In the genomic region with DNA sequence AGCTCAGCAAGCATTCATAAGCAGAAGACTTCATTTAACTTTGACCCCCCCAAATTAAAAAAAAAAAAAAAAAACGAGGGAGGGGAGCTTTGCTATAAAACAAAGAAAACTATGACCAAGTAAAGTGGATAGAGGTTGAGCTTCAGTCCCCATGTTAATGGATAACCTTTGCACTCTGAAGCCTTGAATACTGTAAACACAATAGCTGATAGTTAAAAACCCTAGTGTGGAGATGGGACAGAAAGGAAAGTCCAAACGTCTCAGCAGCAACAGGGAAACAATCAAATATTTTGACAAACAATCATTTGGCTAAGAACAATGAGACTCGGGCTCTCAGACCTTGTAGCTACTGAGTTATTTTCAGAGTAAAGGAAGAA, we compare ENCODE assay signal across 7 mouse cellular contexts. TPM values are rescaled to one million over a fixed set of nuclear protein-coding genes. Genes with fewer than 3 reads are reported as not detected.
DNase-seq lines count a peak whose midpoint lies in the region; ATAC-seq and TF ChIP-seq lines count a peak whose summit lies in the region.

No protein-coding gene starts in this region.

- H3K27me3 ChIP-seq in lung, postnatal 0 days (replicated peaks; ENCODE audit: insufficient read depth, low read length): no peaks in the 10 kb centered on the region
- 0 out of 2 replicates have a peak, but pooled peaks cover 4% of the 10 kb centered on the region for H3K27me3 ChIP-seq in forebrain, embryonic 12.5 days
- H3K27me3 ChIP-seq in limb, embryonic 12.5 days: no peaks in the 10 kb centered on the region
- H3K27me3 ChIP-seq in stomach, embryonic 14.5 days (ENCODE audit: control insufficient read depth, insufficient read depth, low read length): no peaks in the 10 kb centered on the region

- H3K4me2 ChIP-seq in lung, postnatal 0 days (replicated peaks; ENCODE audit: low read depth, low read length): peak overlapping the region; percentile 76
- H3K4me2 ChIP-seq in forebrain, embryonic 12.5 days: peak overlapping the region; percentile 68
- H3K4me2 ChIP-seq in limb, embryonic 12.5 days: peak overlapping the region; percentile 62
- peak overlapping the region; percentile 68 for H3K4me2 ChIP-seq in stomach, embryonic 14.5 days (replicated peaks; ENCODE audit: low read depth, low read length)

- peak overlapping the region; percentile 97 for H3K27ac ChIP-seq in lung, postnatal 0 days (ENCODE audit: low read length)
- H3K27ac ChIP-seq in forebrain, embryonic 12.5 days: peak overlapping the region; percentile 79
- peak overlapping the region; percentile 85 for H3K27ac ChIP-seq in limb, embryonic 12.5 days
- peak overlapping the region; percentile 84 for H3K27ac ChIP-seq in stomach, embryonic 14.5 days (ENCODE audit: low read length)

- peak overlapping the region; percentile 54 for H3K9ac ChIP-seq in lung, postnatal 0 days (replicated peaks; ENCODE audit: low read depth)
- peak overlapping the region; percentile 47 for H3K9ac ChIP-seq in forebrain, embryonic 12.5 days
- H3K9ac ChIP-seq in limb, embryonic 12.5 days (replicated peaks): peak overlapping the region; percentile 46
- H3K9ac ChIP-seq in stomach, embryonic 14.5 days (replicated peaks; ENCODE audit: low read depth, low read length): no peak overlapping the region

- TF ChIP-seq CTCF in lung, postnatal 0 days (IDR thresholded peaks at IDR 0.05): no peak

- ATAC-seq in lung, postnatal 0 days: no peak
- no peak for ATAC-seq in forebrain, embryonic 12.5 days (ENCODE audit: low FRiP score)
- no peak for ATAC-seq in limb, embryonic 12.5 days (ENCODE audit: insufficient number of reproducible peaks, insufficient read depth, low FRiP score, low TSS enrichment, low read depth)
- no peak for ATAC-seq in stomach, embryonic 14.5 days (ENCODE audit: insufficient number of reproducible peaks, insufficient read depth, low FRiP score, low read depth)

- peak overlapping the region; percentile 98 for H3K4me3 ChIP-seq in lung, postnatal 0 days (ENCODE audit: low read depth, low read length)
- H3K4me3 ChIP-seq in forebrain, embryonic 12.5 days (replicated peaks): peak overlapping the region; percentile 41
- peak overlapping the region; percentile 45 for H3K4me3 ChIP-seq in limb, embryonic 12.5 days (replicated peaks)
- H3K4me3 ChIP-seq in stomach, embryonic 14.5 days (ENCODE audit: low read depth, low read length): peak overlapping the region; percentile 42

- H3K9me3 ChIP-seq in lung, postnatal 0 days (ENCODE audit: low read length): no peaks in the 10 kb centered on the region
- H3K9me3 ChIP-seq in forebrain, embryonic 12.5 days: no peaks in the 10 kb centered on the region
- H3K9me3 ChIP-seq in limb, embryonic 12.5 days: no peaks in the 10 kb centered on the region
- no peaks in the 10 kb centered on the region for H3K9me3 ChIP-seq in stomach, embryonic 14.5 days (ENCODE audit: control insufficient read depth, low read depth, low read length)

- TF ChIP-seq EP300 in lung, postnatal 0 days (IDR thresholded peaks at IDR 0.05): no peak

- 0% methylated on average over 3 of the region's 3 CpGs for WGBS in lung, postnatal 0 days
- WGBS in forebrain, embryonic 12.5 days: 0% methylated on average over 3 of the region's 3 CpGs
- 2% methylated on average over 3 of the region's 3 CpGs for WGBS in limb, embryonic 12.5 days
- WGBS in stomach, embryonic 14.5 days: 0% methylated on average over 3 of the region's 3 CpGs

- no peaks in the 10 kb centered on the region for H3K36me3 ChIP-seq in lung, postnatal 0 days (ENCODE audit: insufficient read depth, low read length)
- H3K36me3 ChIP-seq in forebrain, embryonic 12.5 days (replicated peaks): no peaks in the 10 kb centered on the region
- H3K36me3 ChIP-seq in limb, embryonic 12.5 days: no peaks in the 10 kb centered on the region
- no peaks in the 10 kb centered on the region for H3K36me3 ChIP-seq in stomach, embryonic 14.5 days (ENCODE audit: control insufficient read depth, insufficient read depth, low read length)

- DNase-seq in lung, postnatal 0 days (ENCODE audit: low spot score): no peak
- DNase-seq in lung, postnatal 14 days: no peak
- DNase-seq in frontal cortex, postnatal 10 days (ENCODE audit: low spot score in 2 of 2): no peak
- no peak for DNase-seq in left cerebral cortex, adult 11 months (ENCODE audit: low spot score)

- H3K4me1 ChIP-seq in lung, postnatal 0 days (ENCODE audit: insufficient read depth, low read depth, low read length): peaks cover 15% of the 10 kb centered on the region; the same call in 1 of the 2 replicates
- peaks cover 51% of the 10 kb centered on the region for H3K4me1 ChIP-seq in forebrain, embryonic 12.5 days
- H3K4me1 ChIP-seq in limb, embryonic 12.5 days (replicated peaks): peaks cover 29% of the 10 kb centered on the region
- H3K4me1 ChIP-seq in stomach, embryonic 14.5 days (ENCODE audit: control insufficient read depth, insufficient read depth, low read length): peaks cover 20% of the 10 kb centered on the region; the same call in 1 of the 2 replicates

RNA-seq across cellular contexts. Expression of a gene that starts 15.2 kb away (rescaled TPM):
- polyA plus RNA-seq in lung, postnatal 0 days (2015; fragmentation: Nextera tagmentation; extraction: Ambion mirVana): 4.0 and 4.4 TPM in 2 replicates
- 3.6 and 4.5 TPM in 2 replicates for polyA plus RNA-seq in forebrain, embryonic 12.5 days (2016; fragmentation: Nextera tagmentation; extraction: Ambion mirVana)
- 5.0 and 5.1 TPM in 2 replicates for polyA plus RNA-seq in limb, embryonic 12.5 days (2016; fragmentation: Nextera tagmentation; extraction: Ambion mirVana)
- polyA plus RNA-seq in stomach, embryonic 14.5 days (2014; fragmentation: Nextera tagmentation; extraction: Ambion mirVana): 4.1 and 4.5 TPM in 2 replicates

Comparison
In these comparisons a context has a peak if more than half of its experiments do, and no peak if none do; other contexts are left out.
1. H3K4me3 ChIP-seq: peak in every context shown above with its lines; median percentile 98 in lung, postnatal 0 days; 45 in limb, embryonic 12.5 days; 42 in stomach, embryonic 14.5 days; 41 in forebrain, embryonic 12.5 days.